Mouse (Mus musculus) retina, postnatal 1 day (tissue): ENCODE data around the gene Wdr75.

Experiments
- DNase-seq: peaks from one replicate; pipeline ENCODE4 v3.0.0-alpha.2; 2012

The Wdr75 gene

GRCm38 (mm10) chr1:45794969-45795908 is at the start of gene Wdr75:
Gene Wdr75 (plus strand): TSS chr1:45795166.
- peak; percentile 97 for DNase-seq

- no peak for DNase-seq
Observed at GRCm38 (mm10) chr1:45755902-45756301, 39.1 kb upstream of the Wdr75 start.

GRCm38 (mm10) chr1:45756707-45757106 is 38.3 kb upstream of the Wdr75 start:
- DNase-seq: no peak

- DNase-seq: no peak
Observed at GRCm38 (mm10) chr1:45758011-45758410, 37.0 kb upstream of the Wdr75 start.

- DNase-seq: no peak
Observed at GRCm38 (mm10) chr1:45760667-45761467, 34.1 kb upstream of the Wdr75 start.

- DNase-seq: no peak
Observed at GRCm38 (mm10) chr1:45761468-45761795, 33.5 kb upstream of the Wdr75 start.

GRCm38 (mm10) chr1:45765678-45766077 is 29.3 kb upstream of the Wdr75 start:
- peak; percentile 7 for DNase-seq

GRCm38 (mm10) chr1:45766123-45766522 is 28.8 kb upstream of the Wdr75 start:
- peak; percentile 79 for DNase-seq

- DNase-seq: no peak
Observed at GRCm38 (mm10) chr1:45767533-45767932, 27.4 kb upstream of the Wdr75 start.

- DNase-seq: no peak
Observed at GRCm38 (mm10) chr1:45769321-45769720, 25.6 kb upstream of the Wdr75 start.

- DNase-seq: no peak
Observed at GRCm38 (mm10) chr1:45770051-45770450, 24.9 kb upstream of the Wdr75 start.

- DNase-seq: no peak
Observed at GRCm38 (mm10) chr1:45780606-45781288, 14.2 kb upstream of the Wdr75 start.

- peak; percentile 64 for DNase-seq
Observed at GRCm38 (mm10) chr1:45816889-45817288, 21.9 kb downstream of the Wdr75 start.

- DNase-seq: no peak
Observed at GRCm38 (mm10) chr1:45818564-45818963, 23.6 kb downstream of the Wdr75 start.

- no peak for DNase-seq
Observed at GRCm38 (mm10) chr1:45824441-45824840, 29.5 kb downstream of the Wdr75 start.

GRCm38 (mm10) chr1:45825140-45825539 is 30.2 kb downstream of the Wdr75 start:
- peak; percentile 70 for DNase-seq

- DNase-seq: no peak
Observed at GRCm38 (mm10) chr1:45825630-45826029, 30.7 kb downstream of the Wdr75 start.

- no peak for DNase-seq
Observed at GRCm38 (mm10) chr1:45826148-45826547, 31.2 kb downstream of the Wdr75 start.

GRCm38 (mm10) chr1:45826796-45827195 is 31.8 kb downstream of the Wdr75 start:
- DNase-seq: no peak

GRCm38 (mm10) chr1:45830453-45831206 is 35.7 kb downstream of the Wdr75 start:
- no peak for DNase-seq

GRCm38 (mm10) chr1:45835362-45836063 is 40.5 kb downstream of the Wdr75 start:
- DNase-seq: no peak

GRCm38 (mm10) chr1:45837736-45838135 is 42.8 kb downstream of the Wdr75 start:
- no peak for DNase-seq
